Mouse (Mus musculus): Measurements from ENCODE around the gene Zfp668. TPM values are rescaled to one million over a fixed set of nuclear protein-coding genes. Genes with fewer than 3 reads are reported as not detected.

The Zfp668 gene
- 23.2 TPM for total RNA-seq (2023)

DNA sequence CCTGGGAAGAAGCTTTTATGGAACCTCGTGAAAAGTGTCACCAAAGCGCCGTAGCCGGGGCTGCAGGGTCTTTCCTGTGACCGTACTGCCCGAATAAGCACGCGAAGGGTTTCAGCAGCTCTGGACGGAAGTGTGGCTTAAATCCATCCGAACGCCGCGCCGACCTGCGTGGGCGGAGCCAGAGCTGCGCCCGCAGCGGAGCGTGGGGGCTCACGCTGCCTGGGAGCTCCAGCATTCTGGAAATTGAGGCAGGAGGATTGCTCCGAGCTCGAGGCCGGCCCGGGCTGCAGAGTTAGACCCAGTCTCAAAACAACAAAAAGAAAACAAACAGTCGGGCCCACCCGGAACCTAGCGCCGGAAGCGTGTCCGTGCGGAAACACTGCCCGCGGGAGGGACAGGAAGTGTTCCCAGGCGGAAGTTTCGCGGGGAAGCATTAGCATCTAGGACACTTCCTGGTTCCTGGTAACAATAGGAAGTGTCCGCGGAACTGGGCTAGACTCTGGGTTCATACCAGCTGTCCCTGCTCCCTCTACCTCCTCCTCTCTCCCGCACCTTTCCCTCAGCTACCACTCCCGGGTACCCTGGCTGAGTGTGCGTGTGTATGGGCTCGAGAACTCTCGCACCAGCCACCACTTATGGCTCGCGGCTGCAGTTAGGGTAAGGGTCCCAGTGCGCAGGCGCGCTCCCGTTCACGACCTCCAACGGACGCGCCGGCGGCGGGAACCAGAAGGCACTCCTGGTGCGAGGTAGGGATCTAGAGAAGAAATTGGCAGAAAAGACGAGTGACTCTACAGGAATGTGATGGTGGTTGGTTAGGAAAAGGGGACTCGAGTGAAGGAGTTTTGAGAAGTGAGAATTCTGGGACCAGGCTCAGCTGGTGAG, at the start of gene Zfp668:
Gene Zfp668 (minus strand): TSS at position 362 of the 882 bp plus-strand sequence.

GRCm38 (mm10) chr7:127912190-127912871, 35.7 kb upstream of the Zfp668 start, which contains the start of gene Kat8:
Kat8 (plus strand) TSS chr7:127912516.

DNA sequence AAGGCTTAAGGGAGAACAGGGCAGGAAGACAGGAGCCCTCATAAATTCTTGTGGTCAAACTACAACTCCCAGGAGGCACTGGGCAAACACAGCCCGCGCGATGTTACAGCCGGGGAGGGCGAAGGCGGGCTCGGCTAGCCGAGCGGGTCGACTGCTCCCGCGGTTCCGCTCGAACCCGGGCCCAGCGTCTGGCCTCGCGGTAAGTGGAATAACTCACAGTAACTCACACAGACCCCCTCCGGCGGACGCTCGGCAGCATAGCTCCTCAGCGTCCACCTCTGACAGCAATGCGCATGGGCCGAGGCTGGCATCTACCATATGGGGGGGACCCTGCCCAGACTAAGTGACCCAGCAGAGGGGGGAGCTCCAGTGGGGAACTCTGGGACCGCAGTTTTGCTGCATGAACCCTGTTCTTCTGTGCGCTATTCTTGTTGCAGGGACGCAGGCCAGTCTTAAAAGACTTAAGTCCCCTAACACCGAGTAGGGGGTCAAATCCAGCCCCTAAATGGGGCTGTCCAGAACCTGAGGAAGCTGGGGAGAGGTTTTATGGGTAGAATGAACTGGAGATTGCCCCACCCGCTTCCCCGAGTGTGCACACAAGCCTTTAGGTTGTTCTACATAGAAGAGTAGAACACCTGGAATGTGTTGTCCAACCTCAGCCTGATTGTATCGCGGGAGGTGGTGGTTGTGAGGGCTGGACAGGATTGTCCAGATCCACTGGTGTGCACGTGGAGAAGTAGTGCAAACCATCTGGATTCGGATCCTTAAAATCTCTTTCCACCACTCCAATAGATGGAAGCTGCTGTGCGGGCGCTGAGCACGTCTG, 27.6 kb upstream of the Zfp668 start, which contains the start of gene Bckdk:
Gene Bckdk (plus strand): TSS at position 112 of the 826 bp plus-strand sequence.

DNA sequence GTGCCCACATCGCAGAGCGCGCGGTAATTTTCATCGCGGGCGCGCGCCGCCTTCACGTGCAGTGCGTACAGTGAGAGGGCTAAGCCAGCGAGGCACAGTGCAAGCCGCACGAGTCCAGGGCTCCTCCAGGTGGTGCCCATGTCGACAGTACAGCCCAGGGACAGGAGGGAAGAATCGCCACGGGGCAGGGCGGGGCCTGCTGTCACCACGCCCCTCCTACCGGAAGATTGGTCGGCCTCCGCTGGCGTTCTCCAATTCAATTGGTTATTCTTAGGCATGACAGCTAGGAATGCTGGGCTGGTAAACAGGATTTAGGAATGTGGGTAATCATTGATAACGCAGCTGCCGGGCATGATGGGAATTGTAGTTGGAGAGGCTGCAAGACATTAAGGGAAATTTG, 18.8 kb upstream of the Zfp668 start, which contains the start of the genes Gm21974 and Vkorc1:
Gene Gm21974 (minus strand): TSS at position 13 of the 400 bp plus-strand sequence.
Gene Vkorc1 (minus strand): TSS at position 176 of the 400 bp plus-strand sequence.

DNA sequence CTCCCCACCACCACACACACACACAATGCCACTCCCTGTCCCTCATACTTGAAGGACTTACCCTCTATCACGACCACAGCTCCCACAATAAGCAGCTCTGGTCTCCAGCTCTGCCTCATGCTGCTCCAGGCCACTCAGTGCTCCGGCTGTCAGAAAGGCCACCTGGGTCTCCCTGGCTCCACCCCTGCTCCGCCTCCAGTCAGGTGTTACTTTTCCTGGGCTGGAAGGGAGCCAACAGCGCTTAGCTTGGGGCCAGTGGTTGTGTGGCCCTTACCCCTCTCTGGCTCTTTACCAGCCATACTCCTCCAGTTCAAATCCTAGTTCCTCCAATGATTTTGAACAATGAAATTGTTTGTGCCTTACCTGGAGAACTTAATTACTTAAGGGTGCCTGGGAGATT, 14.2 kb upstream of the Zfp668 start, which contains the start of gene Prss53:
Gene Prss53 (minus strand): TSS at position 173 of the 400 bp plus-strand sequence.

GRCm38 (mm10) chr7:127876041-127876466, 574 bp downstream of the Zfp668 start, which contains the start of gene Zfp646:
Zfp646 (plus strand) TSS chr7:127876221.

GRCm38 (mm10) chr7:127824176-127824871, 52.3 kb downstream of the Zfp668 start, which contains the start of the genes Stx4a and Stx1b:
Stx4a (plus strand) TSS chr7:127824294.
Stx1b (minus strand) TSS chr7:127824549.

Other genes starting within 250 kb of the Zfp668 start
- gene Bcl7c, start 167.9 kb downstream of the Zfp668 start, total RNA-seq (2023) = 25.3 TPM
- not detected for gene Ctf1, start 164.1 kb downstream of the Zfp668 start, total RNA-seq (2023)
- not detected for gene Ctf2, start 144.7 kb downstream of the Zfp668 start, total RNA-seq (2023)
- gene Fbxl19, start 132.3 kb downstream of the Zfp668 start, total RNA-seq (2023) = 4.6 TPM
- 13.8 TPM for gene Orai3, start 107.0 kb downstream of the Zfp668 start, total RNA-seq (2023)
- 73.7 TPM for gene Setd1a, start 100.2 kb downstream of the Zfp668 start, total RNA-seq (2023)
- gene Gm49388, start 91.2 kb downstream of the Zfp668 start, total RNA-seq (2023) = not detected
- gene Hsd3b7, start 76.2 kb downstream of the Zfp668 start, total RNA-seq (2023) = 3.0 TPM
- 110 TPM for gene Stx4a, start 52.5 kb downstream of the Zfp668 start, total RNA-seq (2023)
- gene Stx1b, start 52.3 kb downstream of the Zfp668 start, total RNA-seq (2023) = not detected
- 87.3 TPM for gene Zfp646, start 607 bp downstream of the Zfp668 start, total RNA-seq (2023)
- gene Prss53, start 14.1 kb upstream of the Zfp668 start, total RNA-seq (2023) = 0.24 TPM
- not detected for gene Gm21974, start 18.6 kb upstream of the Zfp668 start, total RNA-seq (2023)
- 13.8 TPM for gene Vkorc1, start 18.8 kb upstream of the Zfp668 start, total RNA-seq (2023)
- 22.0 TPM for gene Bckdk, start 27.3 kb upstream of the Zfp668 start, total RNA-seq (2023)
- gene Kat8, start 35.7 kb upstream of the Zfp668 start, total RNA-seq (2023) = 41.4 TPM
- not detected for gene Prss8, start 53.3 kb upstream of the Zfp668 start, total RNA-seq (2023)
- 1.0 TPM for gene Prss36, start 69.9 kb upstream of the Zfp668 start, total RNA-seq (2023)
- 801 TPM for gene Fus, start 90.6 kb upstream of the Zfp668 start, total RNA-seq (2023)
- 44.5 TPM for gene Pycard, start 117.0 kb upstream of the Zfp668 start, total RNA-seq (2023)
- gene Trim72, start 127.1 kb upstream of the Zfp668 start, total RNA-seq (2023) = 1.2 TPM
- gene Itgam, start 185.8 kb upstream of the Zfp668 start, total RNA-seq (2023) = 3.2 TPM
- not detected for gene Gm49368, start 185.9 kb upstream of the Zfp668 start, total RNA-seq (2023)

Data from CD8-positive naive resting alpha-beta T cell, adult 57 days (primary cell).